ENCODE assay signal across 9 mouse cellular contexts in the genomic region with DNA sequence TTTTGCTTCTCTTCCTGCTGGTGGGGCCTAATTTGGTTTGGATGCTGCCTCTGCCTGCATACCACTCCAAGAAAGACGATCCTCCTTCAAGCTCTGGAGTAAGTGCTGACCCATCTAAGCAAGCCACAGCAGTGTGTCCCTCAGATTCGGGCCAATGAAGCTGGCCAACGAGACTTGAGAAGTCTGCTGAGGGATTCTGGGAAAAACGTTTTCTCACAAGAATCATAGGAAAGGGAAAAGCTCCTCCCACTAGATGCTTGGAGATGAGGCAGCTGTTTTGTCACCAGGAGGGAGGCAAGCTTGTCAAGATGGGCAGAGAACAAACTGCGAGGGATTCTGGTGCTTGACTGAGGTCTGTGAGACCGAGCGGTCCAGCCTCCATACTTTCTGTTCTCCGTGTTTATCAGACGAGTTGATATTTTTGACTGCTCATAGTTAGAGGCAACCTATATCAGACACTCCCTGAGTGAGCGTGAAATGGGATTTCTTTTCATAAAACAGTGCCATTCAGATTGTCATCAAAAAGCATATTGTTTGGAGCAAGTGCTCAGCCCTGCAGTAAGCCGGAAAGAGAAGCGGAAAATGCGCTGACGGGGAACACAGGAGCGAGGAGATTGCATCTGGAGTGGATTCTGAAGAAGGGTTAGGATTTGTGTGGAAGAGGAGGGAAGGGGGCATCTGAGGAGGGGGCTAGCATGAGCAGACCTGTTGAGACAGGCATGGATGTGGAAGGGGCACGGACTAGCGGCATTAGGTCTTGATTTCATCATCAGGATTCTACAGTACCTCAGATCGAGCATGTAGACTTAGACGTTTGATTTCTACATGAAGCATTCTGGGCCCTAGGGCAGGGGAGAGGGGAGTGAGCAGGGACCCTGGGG. TPM values are rescaled to one million over a fixed set of nuclear protein-coding genes. Genes with fewer than 3 reads are reported as not detected.
DNase-seq lines count a peak whose midpoint lies in the region; ATAC-seq lines count a peak whose summit lies in the region.
"Had no signal": no experiment of that assay in that cellular context is flagged by ENCODE, and none has a peak within 500 bp of the region (broad histone marks: within the 10 kb centered on the region; RNA-seq: fewer than 3 reads in every experiment).

No protein-coding gene starts in this region.

- peaks cover 5% of the 10 kb centered on the region; the same call in 1 of the 2 replicates for H3K27me3 ChIP-seq in hindbrain, embryonic 10.5 days (ENCODE audit: insufficient read depth, poor library complexity, severe bottlenecking)
- no peaks in the 10 kb centered on the region for H3K27me3 ChIP-seq in hindbrain, embryonic 11.5 days (ENCODE audit: control insufficient read depth, insufficient read depth, low read length)
- no peaks in the 10 kb centered on the region for H3K27me3 ChIP-seq in hindbrain, embryonic 12.5 days
- H3K27me3 ChIP-seq in midbrain, embryonic 15.5 days (replicated peaks): no peaks in the 10 kb centered on the region

- H3K9me3 ChIP-seq in hindbrain, embryonic 10.5 days: no peaks in the 10 kb centered on the region
- no peaks in the 10 kb centered on the region for H3K9me3 ChIP-seq in hindbrain, embryonic 11.5 days (ENCODE audit: control insufficient read depth, low read length)
- H3K9me3 ChIP-seq in hindbrain, embryonic 12.5 days (replicated peaks): no peaks in the 10 kb centered on the region
- H3K9me3 ChIP-seq in midbrain, embryonic 15.5 days: no peaks in the 10 kb centered on the region

- no peaks in the 10 kb centered on the region for H3K36me3 ChIP-seq in hindbrain, embryonic 10.5 days
- no peaks in the 10 kb centered on the region for H3K36me3 ChIP-seq in hindbrain, embryonic 11.5 days (ENCODE audit: control insufficient read depth, insufficient read depth, low read length)
- H3K36me3 ChIP-seq in hindbrain, embryonic 12.5 days: no peaks in the 10 kb centered on the region
- no peaks in the 10 kb centered on the region for H3K36me3 ChIP-seq in midbrain, embryonic 15.5 days (replicated peaks)

- no peak for DNase-seq in hindbrain, embryonic 10.5 days (ENCODE audit: low spot score)
- DNase-seq in hindbrain, embryonic 11.5 days (ENCODE audit: low spot score): no peak
- DNase-seq in gastrocnemius, postnatal 14 days: peak; percentile 60
- no peak for DNase-seq in cerebellum, postnatal 25 days
- DNase-seq in right cerebral cortex, postnatal 36 days (ENCODE audit: low spot score in 2 of 2): no peak
- DNase-seq: B cell, adult 2 months had no signal

- no peak overlapping the region for H3K4me3 ChIP-seq in hindbrain, embryonic 10.5 days
- H3K4me3 ChIP-seq in hindbrain, embryonic 11.5 days (ENCODE audit: low read depth, low read length): no peak overlapping the region
- no peak overlapping the region for H3K4me3 ChIP-seq in hindbrain, embryonic 12.5 days
- H3K4me3 ChIP-seq in midbrain, embryonic 15.5 days: no peak overlapping the region

- peak overlapping the region; percentile 83 for H3K27ac ChIP-seq in hindbrain, embryonic 10.5 days
- H3K27ac ChIP-seq in hindbrain, embryonic 11.5 days (ENCODE audit: low read depth, low read length): no peak overlapping the region
- H3K27ac ChIP-seq in hindbrain, embryonic 12.5 days: peak overlapping the region; percentile 75
- peak overlapping the region; percentile 34; the same call in 1 of the 2 replicates for H3K27ac ChIP-seq in midbrain, embryonic 15.5 days

- H3K4me1 ChIP-seq in hindbrain, embryonic 10.5 days (replicated peaks): peaks cover 86% of the 10 kb centered on the region
- peaks cover 6% of the 10 kb centered on the region for H3K4me1 ChIP-seq in hindbrain, embryonic 11.5 days (replicated peaks; ENCODE audit: control insufficient read depth, insufficient read depth, low read length)
- peaks cover 81% of the 10 kb centered on the region for H3K4me1 ChIP-seq in hindbrain, embryonic 12.5 days
- H3K4me1 ChIP-seq in midbrain, embryonic 15.5 days: peaks cover 90% of the 10 kb centered on the region

- no peak for ATAC-seq in hindbrain, embryonic 11.5 days (ENCODE audit: low FRiP score)
- ATAC-seq in hindbrain, embryonic 12.5 days (ENCODE audit: low FRiP score): peak; percentile 44; the same call in 1 of the 2 replicates
- ATAC-seq in midbrain, embryonic 15.5 days (replicated peaks): peak; percentile 32
- ATAC-seq in megakaryocyte progenitor cell, adult 5-6 weeks (replicated peaks; ENCODE audit: poor library complexity): no peak

- intact Hi-C loops in gastrocnemius, postnatal 14 days (cut with DNase I; ENCODE audit: low total_unique reads): no loop called here

- no peak overlapping the region for H3K9ac ChIP-seq in hindbrain, embryonic 11.5 days (ENCODE audit: low read depth, low read length)
- H3K9ac ChIP-seq in hindbrain, embryonic 12.5 days: no peak overlapping the region
- H3K9ac ChIP-seq in midbrain, embryonic 15.5 days: no peak overlapping the region

- WGBS in hindbrain, embryonic 10.5 days: 57% methylated on average over 19 of the region's 19 CpGs
- 56% methylated on average over 19 of the region's 19 CpGs for WGBS in hindbrain, embryonic 11.5 days
- WGBS in hindbrain, embryonic 12.5 days: 52% methylated on average over 19 of the region's 19 CpGs
- WGBS in midbrain, embryonic 15.5 days: 31% methylated on average over 19 of the region's 19 CpGs

- no peak overlapping the region for H3K4me2 ChIP-seq in hindbrain, embryonic 11.5 days (replicated peaks; ENCODE audit: low read depth, low read length)
- H3K4me2 ChIP-seq in hindbrain, embryonic 12.5 days (replicated peaks): no peak overlapping the region
- peak overlapping the region; percentile 22 for H3K4me2 ChIP-seq in midbrain, embryonic 15.5 days

RNA-seq across cellular contexts. Expression of gene Igsf3, which starts 17.0 kb away (rescaled TPM):
- 29.9 and 37.4 TPM in 2 replicates for polyA plus RNA-seq in hindbrain, embryonic 10.5 days (2016; fragmentation: Nextera tagmentation; extraction: Ambion mirVana)
- polyA plus RNA-seq in hindbrain, embryonic 11.5 days (2014; fragmentation: Nextera tagmentation; extraction: Ambion mirVana): 23.8 and 27.6 TPM in 2 replicates
- 10 to 100 TPM in 1 of 2 experiments, 1 to 10 TPM in 1; 6.6 to 10.6 TPM for total RNA-seq in gastrocnemius, postnatal 14 days (2021)
- polyA plus RNA-seq in hindbrain, embryonic 12.5 days (2016; fragmentation: Nextera tagmentation; extraction: Ambion mirVana): 61.9 and 66.4 TPM in 2 replicates
- 99.0 and 104 TPM in 2 replicates for polyA plus RNA-seq in midbrain, embryonic 15.5 days (2015; fragmentation: Nextera tagmentation; extraction: Ambion mirVana)
- total RNA-seq in megakaryocyte progenitor cell, adult 5-6 weeks (2015): 0.68 and 1.1 TPM in 2 replicates
- 1.1 and 1.3 TPM in 2 replicates for total RNA-seq in megakaryocyte progenitor cell, adult 5-6 weeks (2017)

Comparison
In these comparisons a context has a peak if more than half of its experiments do, and no peak if none do; other contexts are left out.
1. ATAC-seq: peak in hindbrain, embryonic 12.5 days (single experiment) and midbrain, embryonic 15.5 days (single experiment); none in hindbrain, embryonic 11.5 days (single experiment) and megakaryocyte progenitor cell, adult 5-6 weeks (single experiment).